Mouse (Mus musculus) mouse embryonic stem cell (cell line): ENCODE results near the gene Frmd4b.

Experiments
- in situ Hi-C, 2 experiments: fragments of 300-500 bp; cut with MboI; formaldehyde crosslinking; loops; 1 replicate in 1 of 2; 3 replicates in 1 of 2; pipeline ENCODE4 v1.14.3; 2019 to 2020; ENCODE audit warnings: low sequenced_read_pairs in 2 of 2, low pct_unique_long_range_greater_than_20kb in 1 of 2, mixed read lengths in 1 of 2; ENCODE audit not compliant: unreplicated experiment in 1 of 2

The Frmd4b gene

DNA sequence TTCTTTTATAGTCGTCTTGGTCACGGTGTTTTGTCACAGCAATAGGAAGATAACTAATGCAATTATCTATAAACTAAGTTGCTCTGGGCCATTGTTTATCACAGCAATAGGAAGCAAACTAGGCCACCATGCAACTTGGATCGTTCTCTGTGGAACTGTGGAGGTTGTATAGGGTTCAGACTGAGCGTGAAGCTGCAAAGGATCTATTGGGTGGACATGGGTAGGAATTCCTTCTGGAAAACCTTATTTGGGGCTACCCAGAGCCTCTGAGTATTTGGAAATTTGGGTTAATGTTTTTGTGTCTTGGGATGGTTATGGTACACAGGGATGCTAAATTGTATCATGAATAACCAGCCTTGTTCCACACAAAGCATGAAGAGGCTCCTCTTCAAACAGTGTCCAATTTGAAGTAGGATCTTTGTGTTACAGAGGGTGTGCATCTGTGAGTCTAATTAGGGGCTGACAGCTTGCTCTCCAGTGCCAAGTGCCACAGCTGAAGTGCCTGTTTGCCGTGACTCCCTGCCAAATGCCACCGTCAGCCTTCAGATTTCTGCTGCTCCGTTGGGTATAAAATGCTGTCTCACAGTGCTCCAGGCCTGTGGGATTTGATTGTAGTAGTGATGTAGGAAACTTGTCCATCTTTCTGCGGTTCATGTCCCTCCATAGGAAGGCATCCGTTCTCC lies 81.4 kb downstream of the Frmd4b start:
- in situ Hi-C loops = loop anchor here (25.0 kb wide), 1 partner anchor 201 kb away; no protein-coding TSS in a partner anchor

- in situ Hi-C loops = loop anchor here (25.0 kb wide), 1 partner anchor 206 kb away; no protein-coding TSS in a partner anchor
These were observed 86.3 kb downstream of the Frmd4b start for GRCm38 (mm10) chr6:97531043-97531442.

- in situ Hi-C loops = loop anchor here (25.0 kb wide), 1 partner anchor 208 kb away; no protein-coding TSS in a partner anchor
These were observed 88.2 kb downstream of the Frmd4b start for GRCm38 (mm10) chr6:97528961-97529680.

- in situ Hi-C loops = loop anchor here (25.0 kb wide), 1 partner anchor 211 kb away; no protein-coding TSS in a partner anchor
These were observed 91.2 kb downstream of the Frmd4b start for GRCm38 (mm10) chr6:97526092-97526491.

- in situ Hi-C loops = loop anchor here (5.0 to 25.0 kb wide), 3 partner anchors 101 to 261 kb away; partner anchors contain the start of gene Lmod3 (in 2 of the 2)
These were observed 94.2 kb downstream of the Frmd4b start for GRCm38 (mm10) chr6:97523118-97523517.

GRCm38 (mm10) chr6:97521279-97522038 lies 95.9 kb downstream of the Frmd4b start:
- in situ Hi-C loops = loop anchor here (5.0 to 25.0 kb wide), 3 partner anchors 99 to 259 kb away; partner anchors contain the start of gene Lmod3 (in 2 of the 2)

GRCm38 (mm10) chr6:97520566-97520965 lies 96.8 kb downstream of the Frmd4b start:
- in situ Hi-C loops = loop anchor here (5.0 to 25.0 kb wide), 3 partner anchors 98 to 258 kb away; partner anchors contain the start of gene Lmod3 (in 2 of the 2)

DNA sequence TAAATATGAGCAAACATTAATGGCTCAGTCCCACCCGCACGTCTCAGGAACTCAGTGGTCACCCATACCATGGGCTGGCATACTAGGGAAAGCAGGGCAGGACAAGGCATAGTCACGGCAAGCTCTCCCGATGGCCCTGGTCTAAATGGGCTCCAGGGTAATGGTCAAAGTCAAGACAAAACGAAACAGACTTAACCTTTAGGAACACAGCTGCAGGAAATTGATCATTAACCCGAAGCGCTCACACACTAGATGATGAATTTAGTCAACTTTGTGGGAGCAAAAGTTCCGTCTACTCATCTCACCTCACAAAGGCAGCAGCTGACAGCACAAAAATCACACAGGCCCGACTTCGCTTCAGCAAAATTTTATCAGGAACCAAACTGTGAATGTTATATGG lies 97.8 kb downstream of the Frmd4b start:
- in situ Hi-C loops = loop anchor here (25.0 kb wide), 1 partner anchor 257 kb away; the partner anchor contains the start of gene Lmod3 (in 2 of the 2)

DNA sequence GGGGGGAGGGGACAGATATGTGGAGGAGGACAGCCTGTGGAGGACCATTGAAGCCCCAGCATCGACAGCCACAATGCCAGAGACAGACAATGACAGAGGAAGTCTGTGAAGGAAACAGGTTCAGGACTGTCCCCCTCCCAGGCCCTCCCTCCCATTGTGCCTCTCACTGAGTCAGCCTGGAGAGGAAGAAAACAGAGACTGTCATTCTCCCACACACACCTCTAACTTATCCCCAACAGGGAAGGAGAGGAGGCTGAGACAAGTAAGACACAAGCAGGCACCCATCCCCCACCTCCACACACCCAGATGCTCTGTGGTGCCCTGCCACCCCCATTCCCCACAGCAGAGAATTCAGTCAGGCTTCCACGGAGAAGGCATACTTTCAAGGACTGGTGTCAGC lies 98.9 kb downstream of the Frmd4b start:
- in situ Hi-C loops = loop anchor here (25.0 kb wide), 1 partner anchor 256 kb away; the partner anchor contains the start of gene Lmod3 (in 2 of the 2)

DNA sequence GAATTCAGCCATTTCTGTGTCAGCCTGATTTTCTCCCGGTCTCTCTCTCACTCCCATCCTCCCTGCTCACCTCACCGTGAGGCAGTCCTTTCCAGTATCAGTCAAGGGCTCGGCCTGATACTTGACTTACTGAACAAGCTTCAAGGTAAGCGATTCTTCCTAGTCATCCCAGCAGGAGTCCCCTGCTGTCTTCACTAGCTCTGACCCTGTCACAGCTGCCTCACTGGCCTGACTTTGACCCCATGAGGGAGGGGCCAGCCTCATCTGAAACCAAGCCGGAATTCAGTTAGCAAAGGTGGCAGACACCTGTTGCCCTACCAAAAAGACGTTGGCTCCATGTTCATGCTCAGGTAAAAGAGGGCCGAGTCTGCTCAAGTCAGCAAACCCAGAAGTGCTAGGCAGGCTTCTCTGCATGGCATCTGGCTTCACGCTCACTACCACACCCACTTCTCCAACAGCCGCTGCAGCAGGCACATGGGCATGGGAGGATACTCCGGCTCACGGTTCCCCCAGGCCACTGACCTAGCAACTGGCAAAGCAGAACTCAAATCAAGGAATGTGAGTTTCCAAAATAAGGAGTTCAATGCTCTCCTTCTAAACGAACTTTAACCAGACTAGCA lies 99.6 kb downstream of the Frmd4b start:
- in situ Hi-C loops = loop anchor here (25.0 kb wide), 1 partner anchor 255 kb away; the partner anchor contains the start of gene Lmod3 (in 2 of the 2)

DNA sequence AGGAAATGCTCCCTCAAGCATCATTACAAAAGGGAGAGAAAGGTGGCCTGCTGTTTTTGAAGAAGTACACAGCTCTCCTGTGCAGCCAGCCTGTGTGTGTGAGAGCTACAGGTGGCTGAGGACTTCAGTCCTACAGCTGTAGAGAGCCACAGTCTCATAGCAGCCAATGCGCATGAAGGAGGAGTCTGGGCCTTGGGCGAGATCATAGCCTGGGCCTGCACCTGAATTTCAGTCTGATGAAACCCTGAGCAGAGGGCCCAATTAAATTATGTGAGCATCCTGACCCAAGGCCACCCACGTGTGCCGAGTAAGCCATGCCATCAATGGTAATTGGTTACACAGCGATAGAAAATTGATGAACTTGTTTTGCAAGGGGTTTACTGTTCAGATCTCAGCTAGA lies 100.4 kb downstream of the Frmd4b start:
- in situ Hi-C loops = loop anchor here (25.0 kb wide), 1 partner anchor 255 kb away; the partner anchor contains the start of gene Lmod3 (in 2 of the 2)

- in situ Hi-C loops = loop anchor here (25.0 kb wide), 1 partner anchor 248 kb away; the partner anchor contains the start of gene Lmod3 (in 2 of the 2)
These were observed 106.6 kb downstream of the Frmd4b start for GRCm38 (mm10) chr6:97510771-97511170.

DNA sequence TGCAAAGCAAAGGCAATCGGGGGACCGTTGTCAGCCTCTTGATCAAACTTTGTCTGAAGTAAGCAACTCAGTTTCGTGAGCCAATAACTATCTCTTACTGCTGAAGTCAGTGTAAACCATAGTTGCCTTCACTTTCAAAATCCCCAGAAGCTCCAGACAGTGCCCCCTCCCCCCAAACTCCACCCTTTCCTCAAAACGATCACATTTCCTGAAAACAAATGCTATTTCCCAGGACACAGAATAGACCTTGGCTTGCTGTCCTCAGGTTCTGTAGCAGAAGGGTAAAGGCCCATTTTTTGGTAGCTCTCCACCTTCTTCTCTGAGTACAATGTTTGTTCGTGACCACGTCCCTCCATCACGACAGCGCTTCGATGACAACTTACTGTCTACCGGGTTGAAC lies 107.9 kb downstream of the Frmd4b start:
- in situ Hi-C loops = loop anchor here (25.0 kb wide), 1 partner anchor 247 kb away; the partner anchor contains the start of gene Lmod3 (in 2 of the 2)

DNA sequence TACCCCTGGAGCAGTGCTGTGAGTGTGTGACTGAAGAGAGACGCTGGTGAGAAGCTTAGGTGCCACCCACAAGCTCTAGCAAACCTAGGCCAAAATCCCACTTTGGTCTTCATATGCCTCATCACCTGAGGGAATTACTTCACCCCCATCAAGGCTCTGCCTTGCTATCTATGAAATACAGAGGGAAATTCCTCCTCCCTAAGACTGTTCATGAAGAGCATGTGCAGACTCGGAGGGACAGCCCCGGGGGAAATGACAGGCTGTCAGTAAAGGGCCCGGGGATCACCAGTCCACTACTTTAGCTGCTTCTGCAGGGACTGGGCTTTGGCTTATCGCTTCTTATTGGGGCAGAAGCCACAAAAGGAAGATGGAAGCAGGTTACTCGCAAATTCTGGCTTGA lies 108.9 kb downstream of the Frmd4b start:
- in situ Hi-C loops = loop anchor here (25.0 kb wide), 1 partner anchor 246 kb away; the partner anchor contains the start of gene Lmod3 (in 2 of the 2)

DNA sequence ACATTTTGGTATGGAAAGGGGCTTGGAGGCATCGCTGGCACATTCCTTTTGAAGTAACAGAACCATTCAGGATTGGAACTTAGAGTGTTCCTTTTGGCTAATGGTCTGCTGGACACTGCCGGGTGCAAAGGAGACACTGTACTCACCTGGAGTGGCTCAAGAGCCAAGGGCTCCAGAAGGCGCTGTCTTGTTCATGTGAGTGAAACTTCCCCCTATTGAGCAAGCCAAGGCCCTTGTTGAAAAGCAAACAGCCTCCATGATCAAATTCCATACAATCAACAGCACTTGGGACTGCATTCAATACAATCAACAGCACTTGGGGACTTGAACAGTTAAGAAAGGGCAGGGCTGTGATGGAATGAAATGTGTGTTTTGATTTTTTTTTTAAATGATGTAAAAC lies 109.4 kb downstream of the Frmd4b start:
- in situ Hi-C loops = loop anchor here (25.0 kb wide), 1 partner anchor 246 kb away; the partner anchor contains the start of gene Lmod3 (in 2 of the 2)

DNA sequence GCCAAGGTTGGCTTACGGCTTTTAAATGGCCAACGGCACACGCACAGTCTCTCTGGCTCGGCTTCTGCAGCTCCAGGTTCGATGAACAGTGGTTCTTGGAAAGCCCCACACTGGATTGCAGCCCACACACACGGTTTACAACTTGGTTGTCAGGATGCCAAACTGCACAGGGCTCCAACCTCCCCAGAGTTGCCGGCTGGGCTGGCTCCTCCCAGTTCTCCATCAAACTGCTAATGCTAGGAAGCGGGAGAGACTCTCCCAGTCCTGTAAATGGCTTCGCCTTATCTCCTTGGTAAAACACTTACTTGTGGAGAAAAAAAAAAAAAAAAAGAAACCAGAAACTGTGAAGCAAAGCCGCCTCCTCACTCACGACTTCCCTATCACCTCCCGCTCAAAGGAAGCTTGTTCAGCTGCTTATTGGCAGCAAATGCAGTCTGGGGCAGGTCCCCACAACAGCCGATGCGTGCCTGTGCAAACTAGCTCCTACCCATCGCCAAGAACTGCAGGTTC lies 111.1 kb downstream of the Frmd4b start:
- in situ Hi-C loops = loop anchor here (25.0 kb wide), 1 partner anchor 244 kb away; the partner anchor contains the start of gene Lmod3 (in 2 of the 2)

DNA sequence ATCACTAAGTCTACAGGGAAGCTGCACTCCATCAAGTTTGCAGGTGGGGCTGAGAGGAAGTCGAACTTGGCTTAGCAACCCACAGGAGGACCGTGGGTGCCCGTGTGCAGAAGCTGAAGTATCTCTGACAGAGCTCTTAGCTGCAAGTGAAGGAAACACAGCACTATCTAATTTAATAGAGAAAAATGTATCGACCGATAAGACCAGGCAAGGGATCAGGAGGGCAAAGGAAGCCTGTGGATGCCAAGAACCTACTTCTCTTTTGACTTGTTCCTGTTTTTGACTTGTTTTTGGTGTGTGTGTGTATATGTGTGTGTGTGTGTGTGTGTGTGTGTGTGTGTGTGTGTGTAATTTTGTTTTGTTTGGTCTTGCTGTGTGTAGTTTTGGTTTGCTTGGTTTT lies 112.7 kb downstream of the Frmd4b start:
- in situ Hi-C loops = loop anchor here (25.0 kb wide), 1 partner anchor 242 kb away; the partner anchor contains the start of gene Lmod3 (in 2 of the 2)
